Mouse (Mus musculus): ENCODE results near the gene Sgpp1.
A peak's percentile ranks its signal among the peaks of the same experiment; 100 is the strongest.

Sgpp1 gene

GRCm38 (mm10) chr12:75735246-75736200 is at the start of gene Sgpp1:
Gene Sgpp1 (minus strand): TSS chr12:75735729.
- DNase-seq: peak; percentile 86

- no peak for DNase-seq
Measured at GRCm38 (mm10) chr12:75784271-75784751, 48.8 kb upstream of the Sgpp1 start.

DNA sequence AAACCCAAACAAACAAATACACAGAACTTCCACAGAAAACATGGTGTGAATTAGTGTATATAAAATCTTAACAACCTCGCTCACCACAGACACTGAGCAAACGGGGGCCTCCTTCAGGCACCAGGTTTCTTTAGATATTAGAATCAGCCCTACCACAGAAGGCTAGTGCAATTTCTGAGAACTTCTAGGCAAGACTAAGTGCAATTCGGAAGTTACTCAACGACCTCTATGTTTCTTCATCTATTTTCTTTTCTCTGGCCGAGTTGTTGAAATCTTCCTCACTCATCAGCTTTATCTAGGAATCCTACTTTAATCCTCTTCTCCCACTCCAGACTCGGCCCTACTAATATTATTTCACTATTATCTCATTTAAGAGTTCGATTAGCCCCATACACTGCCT is 46.5 kb upstream of the Sgpp1 start:
- no peak for DNase-seq

DNA sequence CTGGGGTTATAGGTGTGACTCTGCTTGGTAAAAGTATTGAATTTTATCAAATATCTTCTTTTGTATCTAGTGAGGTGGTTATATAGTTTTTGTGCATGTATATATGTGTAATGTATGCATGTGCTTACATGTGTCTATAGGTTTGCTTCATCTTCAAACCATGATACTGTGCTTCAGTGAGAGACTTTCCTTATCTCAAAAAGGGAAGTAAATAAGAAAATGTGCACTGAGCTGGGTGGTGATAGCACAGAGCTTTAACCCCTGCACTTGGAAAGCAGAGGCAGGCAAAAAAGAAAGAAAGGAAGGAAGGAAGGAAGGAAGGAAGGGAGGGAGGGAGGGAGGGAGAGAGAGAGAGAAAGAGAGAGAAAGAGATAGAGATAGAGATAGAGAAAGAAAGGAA is 45.9 kb upstream of the Sgpp1 start:
- DNase-seq: no peak

DNA sequence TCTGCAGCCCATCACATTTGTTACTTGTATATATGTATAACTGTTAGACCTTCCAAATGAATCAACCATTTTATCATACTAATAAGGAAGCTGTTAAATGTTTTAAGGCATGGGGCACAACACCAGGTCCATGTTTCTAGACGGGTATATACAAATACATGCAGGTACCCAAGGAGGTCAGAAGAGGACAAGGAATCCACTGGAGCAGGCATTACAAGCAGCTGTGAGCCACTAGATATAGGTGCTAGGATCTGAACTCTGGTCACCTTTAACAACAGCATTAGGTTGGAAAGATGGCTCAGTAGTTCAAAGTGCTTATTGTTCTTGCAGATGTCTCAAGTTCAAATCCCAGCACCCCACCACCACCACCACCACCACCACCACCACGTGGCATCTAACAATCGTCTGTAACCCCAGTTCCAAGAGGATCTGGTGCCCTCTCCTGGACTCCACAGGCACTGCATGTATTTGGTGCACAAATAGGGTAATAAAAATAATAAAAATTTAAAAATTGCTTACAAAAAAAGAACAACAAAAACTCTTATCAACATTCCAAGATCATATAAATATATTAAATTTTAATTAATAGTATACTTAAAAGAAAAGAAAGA is 37.0 kb upstream of the Sgpp1 start:
- DNase-seq: peak; percentile 75

GRCm38 (mm10) chr12:75771410-75771809 is 35.9 kb upstream of the Sgpp1 start:
- no peak for DNase-seq

GRCm38 (mm10) chr12:75766885-75767317 is 31.4 kb upstream of the Sgpp1 start:
- DNase-seq: peak; percentile 77

DNA sequence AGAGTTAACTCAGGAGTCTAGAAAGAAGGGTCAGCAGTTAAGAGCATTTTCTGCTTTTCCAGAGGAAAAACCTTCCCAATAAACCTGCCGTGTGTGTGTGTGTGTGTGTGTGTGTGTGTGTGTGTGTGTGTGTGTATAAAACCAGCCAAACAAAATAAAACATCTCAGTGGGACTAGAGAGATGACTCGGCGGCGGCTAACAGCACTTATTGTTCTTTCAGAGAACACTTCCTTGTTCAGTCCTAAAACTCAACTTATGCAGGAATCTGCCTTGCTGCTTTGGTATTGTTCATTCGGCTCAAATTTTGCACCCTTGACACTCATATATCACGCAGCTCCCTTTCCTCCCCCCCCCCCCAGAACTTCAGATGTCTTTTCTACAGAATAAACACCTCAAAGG is 30.9 kb upstream of the Sgpp1 start:
- no peak for DNase-seq

GRCm38 (mm10) chr12:75765751-75766150 is 30.2 kb upstream of the Sgpp1 start:
- peak; percentile 2 for DNase-seq

- no peak for DNase-seq
Measured at GRCm38 (mm10) chr12:75756387-75756786, 20.9 kb upstream of the Sgpp1 start.

DNA sequence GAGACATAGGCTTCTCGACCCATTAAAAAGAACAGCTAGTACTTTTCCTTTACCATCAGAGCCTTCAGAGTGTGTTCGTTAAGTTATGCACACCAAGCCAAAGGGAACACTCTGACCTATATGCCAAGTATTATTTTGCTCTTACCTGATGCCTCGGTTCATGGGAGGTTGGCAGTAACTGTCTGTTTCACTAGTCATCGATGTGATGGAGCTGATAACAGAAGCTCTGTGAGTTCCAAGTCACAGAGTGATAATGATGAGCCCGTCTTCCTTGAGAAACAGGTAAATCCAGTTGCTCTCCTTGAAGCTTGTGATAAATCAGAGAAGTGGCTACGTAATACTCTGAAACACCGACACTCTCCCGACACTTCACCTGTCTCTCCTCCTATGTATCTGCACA is 18.2 kb upstream of the Sgpp1 start:
- no peak for DNase-seq

- no peak for DNase-seq
Measured at GRCm38 (mm10) chr12:75752077-75752476, 16.5 kb upstream of the Sgpp1 start.

DNA sequence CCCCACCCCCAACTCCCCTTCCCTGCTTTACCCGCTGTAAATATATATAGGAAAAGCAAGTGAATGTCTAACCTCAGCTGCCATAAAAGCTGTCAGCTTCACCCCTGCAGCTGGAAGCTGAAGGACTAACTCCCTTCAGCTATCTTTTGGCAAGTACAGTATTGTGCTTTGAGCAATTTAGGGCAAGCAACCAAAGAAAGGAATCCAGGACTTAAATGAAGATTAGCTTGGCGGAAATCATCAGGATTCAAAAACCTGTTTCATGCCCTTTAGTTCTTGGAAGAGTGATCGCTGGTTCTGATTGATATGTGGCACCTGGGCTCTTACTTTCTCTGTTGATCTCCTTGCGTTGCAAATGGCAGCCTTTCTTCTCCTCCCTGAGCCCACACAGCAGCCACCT is 13.0 kb upstream of the Sgpp1 start:
- DNase-seq: no peak

- no peak for DNase-seq
Measured at GRCm38 (mm10) chr12:75745697-75746290, 10.3 kb upstream of the Sgpp1 start.

DNA sequence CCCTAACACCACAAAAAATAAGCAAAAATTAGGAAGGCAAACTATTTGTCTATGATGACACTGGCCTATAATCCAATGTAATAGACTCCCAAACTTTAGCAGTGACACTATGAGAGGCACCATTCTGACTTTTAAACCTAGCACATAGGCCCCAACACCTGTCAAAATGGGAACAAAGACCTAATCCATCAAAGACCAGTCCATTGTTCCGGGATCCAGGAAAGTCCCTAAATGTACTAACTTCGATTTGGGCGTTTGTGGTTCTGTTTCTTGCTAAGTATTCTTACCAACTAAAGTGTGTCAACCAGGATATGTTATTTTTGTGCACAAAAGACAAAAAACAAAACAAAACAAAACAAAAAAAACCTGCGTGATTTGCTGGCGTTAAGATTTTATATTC is 6.6 kb upstream of the Sgpp1 start:
- DNase-seq: no peak

DNA sequence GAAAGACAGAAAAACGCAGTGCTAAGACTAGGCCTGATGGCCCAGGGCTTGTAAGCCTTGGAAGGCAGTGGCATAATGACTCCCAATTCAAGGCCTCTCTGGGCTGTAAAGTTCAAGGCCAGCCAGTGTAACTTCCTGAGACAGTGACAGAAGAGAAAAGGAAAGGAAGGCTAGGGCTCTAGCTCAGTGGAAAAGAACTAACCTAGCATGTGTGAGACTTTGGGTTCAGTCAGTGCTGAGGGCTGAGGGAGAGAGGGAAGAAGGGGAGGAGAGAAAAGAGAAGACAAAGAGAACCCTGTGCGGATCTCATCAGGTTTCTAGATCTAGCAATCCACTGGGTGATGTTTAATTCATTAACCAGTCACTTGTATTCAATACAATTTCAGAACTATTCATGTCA is 5.7 kb upstream of the Sgpp1 start:
- DNase-seq: no peak

- DNase-seq: no peak
Measured at GRCm38 (mm10) chr12:75740451-75740850, 4.9 kb upstream of the Sgpp1 start.

DNA sequence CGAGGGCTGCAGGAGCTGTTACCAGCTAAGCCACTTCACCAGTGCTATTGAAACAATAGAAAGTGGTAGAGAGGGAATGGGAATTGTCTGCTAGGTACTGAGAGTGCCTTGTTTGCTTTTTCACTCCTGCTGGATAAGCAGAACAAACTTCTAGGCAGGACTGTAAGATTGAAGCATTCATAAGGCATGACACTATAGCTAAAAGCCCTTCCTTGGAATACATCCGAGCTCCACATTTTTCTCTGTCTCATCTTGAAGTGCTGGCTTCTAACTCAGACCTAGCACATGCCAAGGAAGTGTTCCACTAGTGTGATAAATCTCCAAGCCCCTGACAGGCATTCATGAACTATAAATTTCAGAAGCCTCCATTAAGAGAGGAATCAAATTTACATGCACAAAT is 4.1 kb upstream of the Sgpp1 start:
- DNase-seq: no peak

DNA sequence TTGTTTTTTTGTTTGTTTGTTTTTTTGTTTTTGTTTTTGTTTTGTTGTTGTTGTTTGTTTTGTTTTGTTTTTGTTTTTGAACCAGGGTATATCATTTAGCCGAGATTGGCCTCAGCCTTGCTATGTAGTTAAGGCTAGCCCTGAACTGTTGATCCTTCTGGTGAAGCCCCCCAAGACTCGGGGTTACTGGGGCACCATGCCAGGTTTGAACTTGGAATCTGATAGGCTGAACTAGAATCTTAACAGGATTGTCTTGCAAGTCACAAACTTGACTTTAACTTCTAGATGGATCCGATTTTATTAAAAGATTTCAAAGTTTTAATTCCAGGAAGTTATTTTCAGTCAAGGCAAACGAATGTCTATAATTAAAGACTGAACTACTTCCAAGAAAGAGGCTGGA is 767 bp upstream of the Sgpp1 start:
- DNase-seq: no peak

- peak; percentile 51 for DNase-seq
Measured at GRCm38 (mm10) chr12:75734891-75735245, 661 bp downstream of the Sgpp1 start.

DNA sequence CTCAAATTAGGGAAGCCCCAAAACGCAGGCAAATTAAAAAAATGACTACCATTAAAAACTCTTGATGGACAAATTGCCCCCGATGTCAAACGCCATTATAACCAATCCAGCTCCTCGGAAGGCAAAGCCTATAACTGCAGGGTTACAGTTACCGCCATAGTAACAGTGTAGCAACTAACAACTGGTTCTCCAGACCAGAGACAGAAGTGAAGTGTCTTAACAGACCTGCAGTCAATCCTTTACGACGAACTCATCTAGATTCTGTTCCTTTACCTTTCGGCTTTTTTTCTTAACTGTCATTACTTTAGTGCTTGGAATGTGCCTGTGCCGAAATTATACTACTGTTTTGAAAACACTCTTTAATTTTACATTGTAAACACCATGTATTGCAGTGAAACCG is 1.4 kb downstream of the Sgpp1 start:
- DNase-seq: peak; percentile 42

GRCm38 (mm10) chr12:75733331-75734070 is 2.0 kb downstream of the Sgpp1 start:
- DNase-seq: peak; percentile 32

DNA sequence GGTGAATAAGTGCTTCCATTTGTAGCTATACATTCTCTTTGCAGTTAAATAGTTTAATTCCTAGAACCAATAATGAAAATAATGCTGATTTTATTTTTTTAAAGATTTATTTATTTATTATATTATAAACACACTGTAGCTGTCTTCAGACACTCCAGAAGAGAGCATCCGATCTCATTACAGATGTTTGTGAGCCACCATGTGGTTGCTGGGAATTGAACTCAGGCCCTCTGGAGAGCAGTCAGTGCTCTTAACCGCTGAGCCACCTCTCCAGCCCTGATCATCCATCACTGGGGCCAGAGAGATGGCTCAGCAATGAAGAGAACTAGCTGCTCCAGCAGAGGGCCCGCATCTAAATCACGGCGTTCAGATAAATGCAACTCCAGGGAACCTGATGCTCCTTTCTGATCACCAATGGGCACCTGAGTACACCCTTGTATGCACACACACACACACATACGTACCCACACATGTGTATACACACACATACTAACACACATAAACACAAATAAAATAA is 3.5 kb downstream of the Sgpp1 start:
- no peak for DNase-seq
